Mouse (Mus musculus): Measurements from ENCODE around the gene Impdh1.
A peak's percentile ranks its signal among the peaks of the same experiment; 100 is the strongest.
"Not testable (repeated sequence)": the region's sequence is repeated elsewhere in the genome, so short reads cannot be mapped to it uniquely, and the experiment has no call there.

Gene Impdh1

DNA sequence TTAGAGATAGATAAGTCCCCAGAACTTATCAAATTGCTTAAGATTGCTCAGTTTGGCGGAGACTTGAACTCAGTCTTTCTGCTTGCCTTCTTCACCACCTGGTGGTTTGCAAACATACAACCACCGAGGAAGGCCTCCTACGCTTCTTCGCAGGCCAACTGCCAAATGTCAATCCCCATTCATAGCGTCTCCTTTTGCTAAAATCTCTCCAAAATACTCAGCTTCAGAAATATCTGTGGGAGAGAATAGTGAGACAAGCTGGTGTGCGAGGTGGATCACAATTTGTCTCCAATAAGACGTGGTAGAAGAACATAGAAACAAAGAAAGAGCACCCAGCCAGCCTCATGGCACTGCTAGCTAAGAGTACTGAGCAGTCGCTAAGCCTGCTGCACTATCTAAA lies 36.3 kb downstream of the Impdh1 start:
- peak; percentile 56 to 77 for DNase-seq (ENCODE audit: low spot score in 2 of 2)

DNA sequence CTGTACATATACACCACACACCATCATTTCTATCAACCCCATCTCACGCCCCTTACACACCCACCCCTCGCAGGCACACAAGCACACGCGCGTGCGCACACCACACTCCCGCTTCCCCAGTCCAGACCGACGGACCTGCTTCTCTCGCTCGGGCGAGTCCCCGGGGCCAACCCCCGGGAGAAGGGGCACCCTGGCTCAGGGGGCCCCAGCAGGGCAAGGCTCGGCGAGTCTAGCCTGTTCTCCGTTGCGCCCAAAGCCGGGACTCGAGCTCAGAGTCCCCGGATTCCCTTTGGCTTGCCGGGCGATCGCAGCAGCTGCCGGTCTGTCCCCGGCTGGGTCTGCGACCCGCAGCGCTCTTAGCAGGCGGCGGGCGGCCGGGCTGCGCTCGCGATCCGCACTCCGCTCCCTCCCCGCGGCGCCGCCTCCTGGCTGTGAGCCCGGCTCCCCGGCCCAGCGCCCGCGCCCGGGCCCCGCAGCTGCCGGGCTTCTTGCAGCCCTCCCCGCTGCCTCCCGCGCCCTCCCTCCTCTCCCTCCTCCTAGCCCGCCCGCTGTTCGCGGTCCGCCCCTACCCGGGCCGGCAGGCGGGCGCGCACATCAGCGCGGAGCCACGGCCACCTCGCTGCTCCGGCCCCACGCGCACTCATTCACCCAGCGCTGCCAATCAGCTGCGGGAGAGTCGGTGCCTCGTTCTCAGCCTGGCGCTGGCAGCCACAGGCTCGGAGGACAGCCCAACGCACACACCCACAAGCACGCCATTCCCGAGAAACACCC lies 37.1 kb downstream of the Impdh1 start, which contains the start of gene Prrt4:
TSS of gene Prrt4 (minus strand) at position 697 of the 771 bp plus-strand sequence.
- peak; percentile 68 to 69 for DNase-seq (ENCODE audit: low spot score in 2 of 2)

DNA sequence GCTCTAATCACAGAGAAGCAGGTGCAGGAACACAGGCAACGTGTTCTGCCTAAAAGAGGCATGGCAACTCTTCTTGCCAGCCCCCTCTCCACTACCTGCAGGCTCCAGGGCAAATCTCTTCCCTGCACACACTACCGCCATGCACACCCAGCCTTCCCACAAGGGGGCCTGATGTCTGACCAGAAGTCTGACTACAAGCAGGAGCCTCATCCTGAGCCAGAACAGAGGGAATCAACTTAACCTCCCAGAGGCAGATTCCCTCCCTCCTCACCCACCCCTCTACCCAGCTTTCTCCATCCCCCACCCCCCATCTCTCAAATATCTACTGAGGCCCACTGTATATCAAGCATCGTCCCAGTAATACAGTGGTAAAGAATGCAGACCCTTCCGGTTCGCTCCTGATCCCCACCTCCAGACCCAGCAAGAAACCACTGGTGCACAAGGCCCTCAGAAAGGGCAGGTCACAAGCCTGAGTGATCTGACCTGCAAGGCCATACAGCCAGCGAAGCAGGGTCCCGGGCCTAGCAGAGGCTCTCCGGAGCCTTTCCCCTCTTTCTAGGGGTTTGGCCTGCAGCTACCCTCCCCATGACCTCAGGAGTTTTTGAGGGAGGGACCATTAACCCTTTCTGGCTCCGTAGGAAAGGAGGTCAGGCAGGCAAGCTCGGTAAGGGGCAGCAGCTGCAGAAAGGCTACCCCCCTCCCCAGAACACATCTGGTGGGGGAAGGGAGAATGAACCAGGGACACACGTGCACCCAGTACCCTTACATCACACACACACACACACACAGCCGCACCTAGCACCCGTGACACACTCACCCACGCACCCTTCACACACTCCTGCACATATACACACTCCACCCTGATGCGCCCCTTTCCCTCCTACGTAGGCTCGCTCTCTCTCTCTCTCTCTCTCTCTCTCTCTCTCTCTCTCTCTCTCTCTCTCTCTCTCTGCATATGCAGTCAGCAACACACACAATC lies 38.0 kb downstream of the Impdh1 start:
- DNase-seq (ENCODE audit: low spot score in 2 of 2), result no peak

DNA sequence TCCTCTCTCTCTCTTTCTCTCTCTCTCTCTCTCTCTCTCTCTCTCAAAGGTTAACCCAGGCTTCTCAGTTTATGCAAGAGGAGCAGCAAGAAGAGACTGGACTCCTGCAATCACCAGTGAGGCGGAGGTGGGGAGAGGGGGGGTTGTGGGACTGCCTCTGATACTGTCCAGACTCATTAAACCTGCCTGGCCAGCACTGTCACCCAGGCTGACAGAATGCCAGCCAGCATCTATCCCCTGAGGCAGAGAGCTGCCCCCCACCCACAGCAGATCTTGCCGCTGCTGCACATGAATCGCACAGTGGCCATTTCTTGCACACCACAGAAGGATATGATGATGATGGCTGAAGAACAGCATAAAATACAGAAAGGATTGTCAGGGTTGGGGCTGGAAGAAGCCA lies 41.1 kb downstream of the Impdh1 start:
- DNase-seq (ENCODE audit: low spot score in 2 of 2), result no peak

DNA sequence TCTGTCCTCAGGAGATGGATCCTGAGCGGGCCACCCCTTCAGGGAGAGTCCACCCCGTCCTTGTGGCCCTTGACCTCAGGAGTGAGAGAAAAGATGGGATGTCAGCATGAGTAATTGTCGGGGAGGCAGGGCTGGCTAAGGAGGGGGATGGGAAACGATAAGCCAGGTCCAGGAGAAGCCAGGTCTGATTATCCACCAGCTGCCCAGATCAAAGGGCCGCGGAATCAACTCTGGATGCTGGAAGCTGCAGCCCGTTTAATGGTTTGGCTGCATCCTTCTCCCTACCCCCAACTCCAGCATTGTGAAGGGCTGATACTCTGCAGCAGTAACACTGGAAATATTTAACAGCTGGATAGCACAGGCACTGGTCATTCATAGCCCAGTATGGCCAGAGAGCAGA lies 41.8 kb downstream of the Impdh1 start:
- no peak for DNase-seq (ENCODE audit: low spot score in 2 of 2)

DNA sequence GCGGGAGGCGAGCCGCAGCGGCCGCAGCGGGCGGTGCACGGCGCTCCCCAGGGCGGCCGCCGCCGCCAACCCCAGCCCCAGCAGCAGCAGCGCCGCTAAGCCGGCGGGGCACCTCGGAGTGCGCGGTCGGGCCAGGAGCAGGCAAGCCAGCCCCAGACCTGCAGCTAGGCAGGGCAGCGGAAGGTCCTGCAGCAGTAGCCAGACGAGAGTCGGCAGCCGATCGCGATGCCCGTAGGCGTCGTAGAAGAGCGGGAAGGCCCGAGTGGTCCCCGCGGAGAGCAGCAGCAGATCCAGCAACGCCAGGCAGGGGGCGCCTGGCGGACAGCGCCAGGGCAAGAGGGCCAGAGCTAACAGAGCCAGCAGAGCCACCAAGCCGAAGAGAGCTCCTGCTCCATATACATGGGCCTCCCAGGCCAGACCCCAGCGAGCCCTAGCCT lies 45.2 kb downstream of the Impdh1 start:
- DNase-seq (ENCODE audit: low spot score in 2 of 2), result peak; percentile 67 to 71

DNA sequence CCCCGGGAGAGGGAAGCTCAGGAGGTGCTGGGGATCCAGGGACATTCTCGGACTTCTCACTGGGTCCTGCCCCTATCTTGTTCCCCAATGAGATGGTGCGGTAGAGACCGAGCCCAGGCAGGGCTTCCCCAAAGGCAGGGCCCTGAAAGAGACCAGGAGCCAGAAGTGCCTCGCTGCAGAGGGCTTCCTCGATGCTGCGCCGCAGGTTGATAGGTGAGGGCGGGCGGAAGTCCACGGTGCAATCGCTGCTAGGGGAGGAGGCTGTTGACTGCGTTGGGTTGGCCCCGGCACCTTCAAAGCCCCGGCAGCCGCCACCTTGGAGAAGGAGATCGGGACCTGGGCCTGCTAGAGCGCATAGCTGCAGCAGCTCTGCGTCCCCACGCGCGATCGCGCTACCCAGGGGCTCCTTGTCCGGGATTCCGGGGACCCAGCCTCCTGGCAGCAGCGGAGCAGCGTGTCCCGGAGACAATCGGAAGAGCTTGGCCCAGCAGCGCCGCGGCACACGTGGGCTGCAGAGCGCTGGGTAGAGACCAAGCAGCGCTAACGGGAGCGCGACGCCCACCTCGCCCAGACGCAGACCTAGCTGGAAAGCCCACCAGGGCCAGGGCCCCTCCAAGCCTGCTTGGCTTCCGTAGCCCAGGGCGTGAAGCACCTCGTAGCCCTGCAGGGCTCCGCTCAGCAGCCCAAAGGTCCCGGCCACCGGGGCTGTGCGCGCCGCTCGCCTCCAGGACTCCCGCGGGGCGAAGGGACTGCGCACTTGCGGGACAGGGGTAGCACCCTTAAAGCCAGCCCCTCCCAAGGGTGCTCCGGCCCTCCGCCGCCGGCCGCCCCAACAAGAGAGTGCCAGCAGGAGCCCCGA lies 45.9 kb downstream of the Impdh1 start:
- DNase-seq (ENCODE audit: low spot score in 2 of 2), result no peak

DNA sequence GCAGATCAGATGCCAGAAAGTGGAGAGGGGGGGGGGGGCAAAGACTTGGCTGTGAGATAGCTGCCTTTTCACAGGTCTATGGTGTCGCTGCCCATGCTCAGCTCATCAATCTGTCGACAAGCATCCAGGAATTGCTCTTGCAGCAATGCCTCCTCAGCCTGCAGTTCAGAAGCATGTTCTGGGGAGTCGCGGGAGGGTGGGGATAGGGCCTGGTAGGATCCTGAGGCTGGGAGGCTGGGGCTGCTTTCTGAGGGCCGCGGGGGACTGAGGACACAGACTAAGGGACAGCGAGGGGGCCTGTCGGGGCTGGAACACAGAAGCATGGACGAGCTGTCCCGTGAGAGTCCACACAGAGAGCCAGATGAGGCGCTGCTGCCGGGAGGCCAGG lies 46.5 kb downstream of the Impdh1 start:
- DNase-seq (ENCODE audit: low spot score in 2 of 2), result no peak

DNA sequence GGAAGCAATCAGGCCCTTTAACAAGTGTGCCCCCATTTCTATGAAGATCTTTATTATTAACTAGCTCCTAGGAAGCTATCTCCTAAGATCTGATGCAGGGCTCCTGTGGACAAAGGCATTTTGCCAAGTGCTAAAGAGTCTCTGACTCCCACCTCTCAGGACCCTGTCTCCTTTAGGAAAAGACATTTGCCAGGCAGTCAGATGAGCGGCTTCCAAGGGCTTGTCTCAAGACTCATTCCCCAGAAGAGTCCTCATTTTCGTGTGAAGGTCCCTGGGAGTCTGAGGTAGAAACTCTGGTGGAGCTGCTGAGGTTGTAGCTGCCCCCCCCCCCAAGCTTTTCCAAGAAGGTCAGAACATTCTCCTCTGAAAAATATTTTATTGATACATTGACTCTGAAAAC lies 47.3 kb downstream of the Impdh1 start:
- DNase-seq (ENCODE audit: low spot score in 2 of 2), result no peak

DNA sequence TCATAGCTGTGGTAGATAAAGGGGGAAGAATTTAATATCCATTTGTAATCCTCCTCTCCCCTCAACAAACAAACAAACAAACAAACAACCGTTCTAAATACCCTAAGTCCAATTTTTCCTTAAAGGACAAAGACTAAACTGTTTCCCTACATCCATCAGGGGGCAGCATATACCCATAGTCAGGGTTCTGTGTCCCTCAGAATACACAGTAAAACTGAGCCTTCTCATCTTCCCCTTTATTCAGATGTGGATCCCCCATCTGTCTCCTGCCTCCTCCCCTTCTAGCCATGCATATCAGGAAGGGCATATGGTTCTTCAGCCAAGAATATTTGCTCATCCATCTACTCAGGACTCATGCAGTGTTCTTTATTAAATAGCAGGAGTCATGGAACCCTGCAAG lies 50.0 kb downstream of the Impdh1 start:
- peak in 1 of 2 experiments; percentile 77 for DNase-seq (ENCODE audit: low spot score in 2 of 2)

DNA sequence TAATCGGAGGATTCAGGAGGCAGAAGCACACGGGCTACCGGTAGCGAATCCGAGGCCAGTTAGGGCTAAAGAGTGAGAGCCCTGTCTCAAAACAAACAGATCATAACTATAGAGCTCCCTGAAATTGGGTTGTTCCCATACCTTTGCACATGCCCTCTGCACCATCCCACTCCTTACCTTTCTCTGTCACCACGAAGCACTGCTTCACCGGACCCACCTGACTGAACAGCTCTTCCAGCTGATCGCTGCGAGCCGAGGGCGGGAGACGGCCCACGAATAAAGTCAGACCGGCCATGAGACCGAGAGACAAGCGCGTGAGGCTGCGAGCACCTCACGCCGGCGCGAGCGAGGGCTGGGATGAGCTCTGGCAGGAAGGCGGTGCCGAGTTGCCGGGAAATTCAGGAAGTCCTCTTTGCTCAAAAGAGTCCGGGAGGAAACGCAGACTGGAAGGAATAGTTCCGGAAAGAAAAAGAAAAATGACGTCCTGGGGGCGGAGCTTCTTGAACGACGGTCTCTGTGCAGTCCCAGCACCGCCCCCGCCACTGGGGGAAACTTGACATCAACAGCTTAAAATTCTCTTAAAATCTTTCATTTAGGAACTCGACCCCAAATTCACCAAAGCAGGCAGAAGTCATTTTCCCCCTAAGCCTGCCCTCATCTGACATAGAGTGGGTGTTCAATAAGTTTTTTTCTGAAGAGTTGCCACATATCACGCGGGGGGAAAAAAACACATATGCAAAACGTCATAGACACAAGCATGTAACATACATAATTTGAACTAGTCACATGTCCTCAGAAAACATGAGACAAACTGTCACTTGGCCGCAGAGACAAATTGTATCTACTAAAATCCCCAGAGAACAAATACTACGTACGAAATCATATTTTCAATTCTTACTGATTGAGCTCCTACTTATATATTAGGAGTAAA lies 51.6 kb downstream of the Impdh1 start, which contains the start of gene Rbm28:
TSS of gene Rbm28 (minus strand) at position 693 of the 931 bp plus-strand sequence.
- peak; percentile 89 to 95 for DNase-seq (ENCODE audit: low spot score in 2 of 2)

DNA sequence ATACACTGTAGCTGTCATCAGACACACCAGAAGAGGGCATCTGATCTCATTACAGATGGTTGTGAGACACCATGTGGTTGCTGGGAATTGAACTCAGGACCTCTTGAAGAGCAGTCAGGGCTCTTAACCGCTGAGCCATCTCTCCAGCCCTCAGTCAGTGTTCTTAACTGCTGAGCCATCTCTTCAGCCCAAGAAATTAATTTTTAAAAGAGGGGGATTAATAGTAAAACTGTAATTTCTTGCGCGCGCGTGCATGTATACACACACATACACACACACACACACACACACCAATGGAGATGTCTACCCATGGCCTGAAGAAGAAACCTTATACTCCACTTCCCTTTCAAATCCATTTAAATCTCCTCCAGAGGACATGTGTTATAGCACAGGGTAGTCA lies 54.9 kb downstream of the Impdh1 start:
- not testable (repeated sequence) for DNase-seq (ENCODE audit: low spot score in 2 of 2)

DNA sequence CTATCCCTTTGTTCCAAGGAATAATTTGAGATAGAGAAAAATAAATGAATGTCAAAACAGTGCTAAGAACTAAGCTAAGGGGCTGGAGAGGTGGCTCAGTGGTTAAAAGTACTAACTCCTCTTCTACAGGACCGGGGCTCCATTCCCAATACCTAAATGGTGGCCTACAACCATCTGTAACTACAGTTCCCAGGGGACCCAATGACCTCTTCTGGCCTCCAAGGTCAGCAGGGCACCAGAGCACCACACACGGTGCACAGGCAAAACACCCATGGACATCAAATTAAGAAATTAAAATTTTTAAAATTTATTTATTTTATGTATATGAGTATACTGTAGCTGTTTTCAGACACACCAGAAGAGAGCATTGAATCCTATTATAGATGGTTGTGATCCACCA lies 55.4 kb downstream of the Impdh1 start:
- no peak for DNase-seq (ENCODE audit: low spot score in 2 of 2)

DNA sequence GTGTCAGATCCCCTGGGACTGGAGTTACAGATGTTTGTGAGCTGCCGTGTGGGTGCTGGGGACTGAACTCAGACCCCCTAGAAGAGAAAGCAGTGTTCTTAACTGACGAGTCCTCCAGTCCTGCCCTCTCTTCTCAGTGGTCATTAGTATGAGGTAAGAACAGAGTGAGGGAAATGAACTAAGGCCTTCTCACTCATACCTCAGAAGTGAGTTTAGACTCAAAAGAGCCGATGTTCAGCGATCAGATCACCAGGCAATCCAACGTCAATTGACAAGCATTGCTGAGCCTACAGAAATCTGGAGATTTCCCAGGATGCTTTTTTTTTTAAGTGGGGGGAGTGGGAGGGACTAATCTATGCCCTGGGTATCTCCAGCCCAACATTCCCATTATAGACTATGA lies 59.8 kb downstream of the Impdh1 start:
- no peak for DNase-seq (ENCODE audit: low spot score in 2 of 2)

All from frontal cortex, postnatal 36 days (tissue).